ENCODE assay signal across 8 mouse cellular contexts in genomic region chr13:20090711-20091603, GRCm38 (mm10). TPM values are rescaled to one million over a fixed set of nuclear protein-coding genes. Genes with fewer than 3 reads are reported as not detected.
DNase-seq lines count a peak whose midpoint lies in the region; ATAC-seq and TF ChIP-seq lines count a peak whose summit lies in the region.

No protein-coding gene starts in this region.

- TF ChIP-seq CTCF in small intestine, adult 2 months (IDR thresholded peaks at IDR 0.05; ENCODE audit: extremely low read depth, insufficient read length, insufficient replicate concordance, low read depth, low read length) = no peak

- H3K4me3 ChIP-seq in ES-E14 (ENCODE audit: insufficient read depth in 1 of 2, low read depth in 1 of 2, low read length in 2 of 2, poor library complexity in 1 of 2, severe bottlenecking in 1 of 2) = peak overlapping the region; percentile 78 to 85
- H3K4me3 ChIP-seq in hindbrain, embryonic 14.5 days (replicated peaks; ENCODE audit: low read length) = peak overlapping the region; percentile 65
- H3K4me3 ChIP-seq in limb, embryonic 11.5 days (ENCODE audit: low read depth, low read length) = peak overlapping the region; percentile 78
- peak overlapping the region; percentile 83 for H3K4me3 ChIP-seq in midbrain, embryonic 11.5 days (ENCODE audit: low read depth, low read length)
- peak overlapping the region; percentile 87 for H3K4me3 ChIP-seq in small intestine, adult 2 months (ENCODE audit: low read depth, low read length)

- H3K9ac ChIP-seq in ES-E14 (ENCODE audit: insufficient read depth, low read depth, low read length, poor library complexity, severe bottlenecking) = peak overlapping the region; percentile 52
- peak overlapping the region; percentile 77 for H3K9ac ChIP-seq in hindbrain, embryonic 14.5 days
- H3K9ac ChIP-seq in limb, embryonic 11.5 days (ENCODE audit: low read length) = peak overlapping the region; percentile 72
- H3K9ac ChIP-seq in midbrain, embryonic 11.5 days (ENCODE audit: low read length) = peak overlapping the region; percentile 83

- no peaks in the 10 kb centered on the region for H3K9me3 ChIP-seq in ES-E14 (ENCODE audit: control insufficient read depth, insufficient read depth, low read depth, low read length)
- no peaks in the 10 kb centered on the region for H3K9me3 ChIP-seq in hindbrain, embryonic 14.5 days (ENCODE audit: control insufficient read depth, low read length)
- no peaks in the 10 kb centered on the region for H3K9me3 ChIP-seq in limb, embryonic 11.5 days (ENCODE audit: control insufficient read depth, low read length)
- H3K9me3 ChIP-seq in midbrain, embryonic 11.5 days (ENCODE audit: control insufficient read depth, low read length) = no peaks in the 10 kb centered on the region

- peak; percentile 77 for ATAC-seq in hindbrain, embryonic 14.5 days (ENCODE audit: low FRiP score)
- ATAC-seq in limb, embryonic 11.5 days (ENCODE audit: insufficient number of reproducible peaks, low FRiP score, low TSS enrichment, low read depth) = peak; percentile 71
- ATAC-seq in midbrain, embryonic 11.5 days (ENCODE audit: low FRiP score) = peak; percentile 85

- under 1% methylated on average over 83 of the region's 93 CpGs for WGBS in hindbrain, embryonic 14.5 days
- WGBS in limb, embryonic 11.5 days = under 1% methylated on average over 78 of the region's 93 CpGs
- WGBS in midbrain, embryonic 11.5 days = under 1% methylated on average over 93 of the region's 93 CpGs
- 1% methylated on average over 92 of the region's 93 CpGs for WGBS in small intestine, adult 2 months

- peaks cover 0 to 2% of the 10 kb centered on the region in 2 experiments; a peak in 1 of 4 replicates for H3K4me1 ChIP-seq in ES-E14 (ENCODE audit: control insufficient read depth in 2 of 2, insufficient read depth in 2 of 2, low read length in 2 of 2, poor library complexity in 1 of 2)
- H3K4me1 ChIP-seq in hindbrain, embryonic 14.5 days (replicated peaks; ENCODE audit: control insufficient read depth, insufficient read depth, low read length) = no peaks in the 10 kb centered on the region
- H3K4me1 ChIP-seq in limb, embryonic 11.5 days (ENCODE audit: control insufficient read depth, insufficient read depth, low read length) = no peaks in the 10 kb centered on the region
- peaks cover 4% of the 10 kb centered on the region; the same call in 1 of the 2 replicates for H3K4me1 ChIP-seq in midbrain, embryonic 11.5 days (ENCODE audit: control insufficient read depth, insufficient read depth, low read length)
- peaks cover 8% of the 10 kb centered on the region for H3K4me1 ChIP-seq in small intestine, adult 2 months (ENCODE audit: control insufficient read depth, insufficient read depth, insufficient read length, low read length)

- peak overlapping the region; percentile 98 for H3K4me2 ChIP-seq in hindbrain, embryonic 14.5 days (replicated peaks)
- peak overlapping the region; percentile 94 for H3K4me2 ChIP-seq in limb, embryonic 11.5 days (ENCODE audit: low read depth, severe bottlenecking)
- H3K4me2 ChIP-seq in midbrain, embryonic 11.5 days = peak overlapping the region; percentile 73

- peaks cover 7% of the 10 kb centered on the region for H3K27me3 ChIP-seq in hindbrain, embryonic 14.5 days (ENCODE audit: control insufficient read depth, insufficient read depth, low read length)
- peaks cover 8% of the 10 kb centered on the region; the same call in 1 of the 2 replicates for H3K27me3 ChIP-seq in limb, embryonic 11.5 days (ENCODE audit: control insufficient read depth, insufficient read depth, low read length)
- peaks cover 3% of the 10 kb centered on the region; the same call in 1 of the 2 replicates for H3K27me3 ChIP-seq in midbrain, embryonic 11.5 days (ENCODE audit: control insufficient read depth, insufficient read depth, low read length)
- H3K27me3 ChIP-seq in small intestine, adult 2 months (ENCODE audit: control insufficient read depth, insufficient read depth, low read length) = no peaks in the 10 kb centered on the region

- no peak overlapping the region for H3K27ac ChIP-seq in ES-E14 (ENCODE audit: insufficient read depth, low read depth, low read length, poor library complexity, severe bottlenecking)
- H3K27ac ChIP-seq in hindbrain, embryonic 14.5 days = peak overlapping the region; percentile 75
- 0 out of 2 replicates have a peak overlapping the region, but pooled peaks have one; percentile 8 for H3K27ac ChIP-seq in limb, embryonic 11.5 days (replicated peaks; ENCODE audit: low read depth, low read length)
- peak overlapping the region; percentile 67 for H3K27ac ChIP-seq in midbrain, embryonic 11.5 days (ENCODE audit: low read depth, low read length)
- H3K27ac ChIP-seq in small intestine, adult 2 months (ENCODE audit: insufficient read depth, low read depth, low read length) = peak overlapping the region; percentile 51

- H3K36me3 ChIP-seq in ES-E14 (ENCODE audit: control insufficient read depth, insufficient read depth, low read length, poor library complexity, severe bottlenecking) = no peaks in the 10 kb centered on the region
- H3K36me3 ChIP-seq in hindbrain, embryonic 14.5 days (replicated peaks; ENCODE audit: control insufficient read depth, insufficient read depth) = no peaks in the 10 kb centered on the region
- no peaks in the 10 kb centered on the region for H3K36me3 ChIP-seq in limb, embryonic 11.5 days (ENCODE audit: control insufficient read depth, insufficient read depth, low read length)
- H3K36me3 ChIP-seq in midbrain, embryonic 11.5 days (ENCODE audit: control insufficient read depth, insufficient read depth, low read length) = no peaks in the 10 kb centered on the region
- H3K36me3 ChIP-seq in small intestine, adult 2 months (ENCODE audit: control insufficient read depth, insufficient read depth, low read length) = no peaks in the 10 kb centered on the region

- DNase-seq in ES-E14 (ENCODE audit: low read depth, low spot score) = peak; percentile 42
- DNase-seq in cerebellum, adult 11-12 months = peak; percentile 5
- DNase-seq in forelimb bud, embryonic 11.5 days (ENCODE audit: low read depth, low spot score) = peak; percentile 16
- DNase-seq in hindbrain, embryonic 14.5 days (ENCODE audit: low spot score) = peak; percentile 60
- DNase-seq in limb, embryonic 11.5 days (ENCODE audit: low spot score) = peak; percentile 68
- DNase-seq in midbrain, embryonic 11.5 days (ENCODE audit: low spot score, missing footprints) = peak; percentile 97
- DNase-seq in c-Kit-positive CD71-positive TER-119-positive erythroid progenitor cells, embryonic 14.5 days (ENCODE audit: low spot score) = no peak

- in situ Hi-C loops in ES-E14 (cut with MboI; ENCODE audit: low sequenced_read_pairs in 2 of 2, unreplicated experiment in 2 of 2) = loop anchor here in 1 of 2 experiments (10.0 kb wide), 1 partner anchor 94 kb away; no protein-coding TSS in a partner anchor

- TF ChIP-seq POLR2A in small intestine, adult 2 months (IDR thresholded peaks at IDR 0.05; ENCODE audit: low read depth, low read length) = no peak

TF ChIP-seq in ES-E14, 5 proteins besides CTCF, POLR2A, EP300 and RAD21:
- TF ChIP-seq HCFC1 (IDR thresholded peaks at IDR 0.05; ENCODE audit: borderline replicate concordance, insufficient read depth, low read length) = 0 out of 2 replicates have a peak, but pooled peaks have one; percentile 9
- TF ChIP-seq CHD2 (IDR thresholded peaks at IDR 0.05; ENCODE audit: low read depth, low read length) = no peak

RNA-seq across cellular contexts. Expression of gene Elmo1, which starts 0.6 kb away (rescaled TPM):
- total RNA-seq in ES-E14 (2012; rRNA removed) = 3.7 and 11.9 TPM in 2 replicates
- 41.9 and 50.6 TPM in 2 replicates for polyA plus RNA-seq in hindbrain, embryonic 14.5 days (2014; fragmentation: Nextera tagmentation; extraction: Ambion mirVana)
- 7.4 and 9.6 TPM in 2 replicates for polyA plus RNA-seq in limb, embryonic 11.5 days (2014; fragmentation: Nextera tagmentation; extraction: Ambion mirVana)
- polyA plus RNA-seq in midbrain, embryonic 11.5 days (2014; fragmentation: Nextera tagmentation; extraction: Ambion mirVana) = 19.1 and 19.6 TPM in 2 replicates
- polyA plus RNA-seq in small intestine, adult 2 months (2012; rRNA removed) = 10.7 and 23.8 TPM in 2 replicates
